ENCODE assay signal across 19 mouse cellular contexts in the genomic region with DNA sequence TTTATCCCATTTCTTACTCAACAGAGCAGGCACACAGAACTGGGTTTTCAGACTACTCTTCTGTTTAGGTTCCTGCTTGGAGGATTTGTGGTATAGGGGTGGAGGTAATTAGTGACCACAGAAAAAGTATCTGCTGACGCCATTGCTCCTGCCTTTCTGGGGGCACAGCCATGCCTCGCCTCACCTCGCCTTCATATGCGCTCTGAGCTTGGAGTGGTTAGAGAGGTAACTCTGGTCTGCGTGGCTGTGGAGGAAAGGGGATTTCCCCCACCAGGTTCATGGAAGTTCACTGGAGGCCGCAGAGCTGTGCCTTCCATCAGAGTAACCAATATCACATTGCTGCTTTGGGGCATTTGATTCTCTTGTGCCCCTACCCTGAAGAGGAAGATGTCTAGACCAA.
A peak's percentile ranks its signal among the peaks of the same experiment; 100 is the strongest.
DNase-seq lines count a peak whose midpoint lies in the region; ATAC-seq and TF ChIP-seq lines count a peak whose summit lies in the region.
"Had no signal": no experiment of that assay in that cellular context is flagged by ENCODE, and none has a peak within 500 bp of the region (broad histone marks: within the 10 kb centered on the region; RNA-seq: fewer than 3 reads in every experiment).

No protein-coding gene starts in this region.

- no peak overlapping the region for H3K4me2 ChIP-seq in hindbrain, embryonic 12.5 days (replicated peaks)
- no peak overlapping the region for H3K4me2 ChIP-seq in hindbrain, embryonic 16.5 days (ENCODE audit: low read length)
- H3K4me2 ChIP-seq in neural tube, embryonic 12.5 days (replicated peaks): no peak overlapping the region
- H3K4me2 ChIP-seq in CH12.LX (ENCODE audit: insufficient read depth, low read depth, poor library complexity, severe bottlenecking): no peak overlapping the region
- H3K4me2 ChIP-seq: forebrain, embryonic 13.5 days; heart, embryonic 11.5 days; hindbrain, embryonic 15.5 days; intestine, embryonic 15.5 days had no signal

- no peak for TF ChIP-seq POLR2A in CH12.LX (IDR thresholded peaks at IDR 0.05; ENCODE audit: low read depth, low read length)

- H3K27me3 ChIP-seq in hindbrain, embryonic 12.5 days: no peaks in the 10 kb centered on the region
- no peaks in the 10 kb centered on the region for H3K27me3 ChIP-seq in hindbrain, embryonic 16.5 days (replicated peaks; ENCODE audit: control insufficient read depth, insufficient read depth, low read length)
- no peaks in the 10 kb centered on the region for H3K27me3 ChIP-seq in neural tube, embryonic 12.5 days (replicated peaks)
- H3K27me3 ChIP-seq in CH12.LX (replicated peaks): no peaks in the 10 kb centered on the region
- H3K27me3 ChIP-seq: forebrain, embryonic 13.5 days; hindbrain, embryonic 15.5 days; intestine, embryonic 15.5 days had no signal

- H3K27ac ChIP-seq in hindbrain, embryonic 12.5 days: 0 out of 2 replicates have a peak overlapping the region, but pooled peaks have one; percentile 7
- H3K27ac ChIP-seq in hindbrain, embryonic 16.5 days (ENCODE audit: low read depth, low read length): no peak overlapping the region
- no peak overlapping the region for H3K27ac ChIP-seq in neural tube, embryonic 12.5 days
- H3K27ac ChIP-seq in CH12.LX (ENCODE audit: insufficient read depth, low read depth): no peak overlapping the region
- H3K27ac ChIP-seq: forebrain, embryonic 10.5 days; forebrain, embryonic 13.5 days; heart, adult 2 months; hindbrain, embryonic 15.5 days; intestine, embryonic 15.5 days had no signal

- in situ Hi-C loops in CH12.LX (cut with MboI; ENCODE audit: low pct_ligation_motif_present, low pct_unique_long_range_greater_than_20kb, low sequenced_read_pairs): no loop called here

- dilution Hi-C loops in CH12.LX (cut with MboI; ENCODE audit: extremely low pct_ligation_motif_present, extremely low pct_unique_long_range_greater_than_20kb, low sequenced_read_pairs): no loop called here

- TF ChIP-seq CTCF in CH12.LX (conservative IDR thresholded peaks at IDR 0.05 in 1 of 2, IDR thresholded peaks at IDR 0.05 in 1 of 2; ENCODE audit: low read depth in 2 of 2, low read length in 2 of 2): no peak

- TF ChIP-seq RAD21 in CH12.LX (IDR thresholded peaks at IDR 0.05; ENCODE audit: low read depth, low read length): no peak

- DNase-seq in neural tube, embryonic 10.5 days (ENCODE audit: extremely low spot score, low spot score): no peak
- DNase-seq in CH12.LX (ENCODE audit: extremely low read depth): peak; percentile 58
- no peak for DNase-seq in cerebellum, adult 11-12 months
- DNase-seq: adrenal gland, adult 8-10 months; adrenal gland, postnatal 25 days; cerebellum, adult 18-20 months; cerebellum, adult 9-10 months; cerebellum, postnatal 14 days; gastrocnemius, postnatal 25 days; heart, adult 2 months; kidney, adult 18-20 months had no signal

- TF ChIP-seq EP300 in CH12.LX (IDR thresholded peaks at IDR 0.05; ENCODE audit: low read length): no peak

- peaks cover 13% of the 10 kb centered on the region; the same call in 1 of the 2 replicates for H3K4me1 ChIP-seq in hindbrain, embryonic 12.5 days
- no peaks in the 10 kb centered on the region for H3K4me1 ChIP-seq in hindbrain, embryonic 16.5 days (ENCODE audit: control insufficient read depth, insufficient read depth, low read depth, low read length)
- peaks cover 18% of the 10 kb centered on the region for H3K4me1 ChIP-seq in neural tube, embryonic 12.5 days
- H3K4me1 ChIP-seq in CH12.LX (ENCODE audit: control insufficient read depth in 1 of 2, insufficient read depth in 2 of 2): peaks cover 10 to 26% of the 10 kb centered on the region in 2 experiments
- H3K4me1 ChIP-seq: forebrain, embryonic 13.5 days had no signal

- WGBS in hindbrain, embryonic 12.5 days: 83% methylated on average over 6 of the region's 6 CpGs
- 91% methylated on average over 6 of the region's 6 CpGs for WGBS in hindbrain, embryonic 16.5 days
- WGBS in neural tube, embryonic 12.5 days: 93% methylated on average over 6 of the region's 6 CpGs

- H3K36me3 ChIP-seq in hindbrain, embryonic 12.5 days: peaks cover 6% of the 10 kb centered on the region
- H3K36me3 ChIP-seq in hindbrain, embryonic 16.5 days (ENCODE audit: control insufficient read depth, insufficient read depth, low read length): no peaks in the 10 kb centered on the region
- peaks cover 9% of the 10 kb centered on the region for H3K36me3 ChIP-seq in neural tube, embryonic 12.5 days
- H3K36me3 ChIP-seq in CH12.LX (replicated peaks in 1 of 2; ENCODE audit: control insufficient read depth in 1 of 2, insufficient read depth in 1 of 2, low read length in 1 of 2): peaks cover 19 to 48% of the 10 kb centered on the region in 2 experiments
- H3K36me3 ChIP-seq: intestine, embryonic 15.5 days had no signal

- H3K9me3 ChIP-seq in hindbrain, embryonic 12.5 days (replicated peaks): no peaks in the 10 kb centered on the region
- H3K9me3 ChIP-seq in hindbrain, embryonic 16.5 days (ENCODE audit: control insufficient read depth, low read length): no peaks in the 10 kb centered on the region
- H3K9me3 ChIP-seq in neural tube, embryonic 12.5 days: no peaks in the 10 kb centered on the region
- no peaks in the 10 kb centered on the region for H3K9me3 ChIP-seq in CH12.LX (replicated peaks; ENCODE audit: low read length)
- H3K9me3 ChIP-seq: forebrain, embryonic 10.5 days; forebrain, embryonic 13.5 days; hindbrain, embryonic 15.5 days; intestine, embryonic 15.5 days had no signal

- H3K79me2 ChIP-seq in CH12.LX (replicated peaks; ENCODE audit: control insufficient read depth, extremely low read depth, insufficient read depth, poor library complexity, severe bottlenecking): no peaks in the 10 kb centered on the region

- H3K4me3 ChIP-seq in hindbrain, embryonic 12.5 days: no peak overlapping the region
- H3K4me3 ChIP-seq in hindbrain, embryonic 16.5 days (ENCODE audit: low read length): no peak overlapping the region
- no peak overlapping the region for H3K4me3 ChIP-seq in neural tube, embryonic 12.5 days
- H3K4me3 ChIP-seq in CH12.LX (replicated peaks in 1 of 3; ENCODE audit: low read depth in 2 of 3, low read length in 2 of 3, poor library complexity in 1 of 3): no peak overlapping the region
- H3K4me3 ChIP-seq: forebrain, embryonic 10.5 days; forebrain, embryonic 13.5 days; heart, adult 2 months; hindbrain, embryonic 15.5 days; intestine, embryonic 15.5 days had no signal

- H3K9ac ChIP-seq in hindbrain, embryonic 12.5 days: no peak overlapping the region
- H3K9ac ChIP-seq in hindbrain, embryonic 16.5 days (ENCODE audit: low read depth, low read length): no peak overlapping the region
- H3K9ac ChIP-seq in neural tube, embryonic 12.5 days: no peak overlapping the region
- H3K9ac ChIP-seq in CH12.LX (ENCODE audit: insufficient read depth, low read depth): no peak overlapping the region
- H3K9ac ChIP-seq: forebrain, embryonic 13.5 days; hindbrain, embryonic 15.5 days; intestine, embryonic 15.5 days had no signal

- no peak for ATAC-seq in hindbrain, embryonic 12.5 days (ENCODE audit: low FRiP score)
- ATAC-seq in hindbrain, embryonic 16.5 days: no peak
- 0 out of 2 replicates have a peak, but pooled peaks have one; percentile 9 for ATAC-seq in neural tube, embryonic 12.5 days (ENCODE audit: low FRiP score, low read depth)
- ATAC-seq: forebrain, embryonic 13.5 days had no signal

TF ChIP-seq in CH12.LX, 34 proteins besides CTCF, POLR2A, EP300 and RAD21:
- TF ChIP-seq MEF2A (IDR thresholded peaks at IDR 0.05; ENCODE audit: borderline replicate concordance, low read depth, low read length): 0 out of 2 replicates have a peak, but pooled peaks have one; percentile 18
- TF ChIP-seq MAZ (IDR thresholded peaks at IDR 0.05; ENCODE audit: low read depth, low read length): no peak
